Mouse (Mus musculus) ES-Bruce4 (cell line): ENCODE measurements around the gene Arl8b. TPM values are rescaled to one million over a fixed set of nuclear protein-coding genes. Genes with fewer than 3 reads are reported as not detected.

ENCODE experiments used
- H3K27ac ChIP-seq: 2 replicates; pipeline ENCODE4 v1.5.1; 2012; ENCODE audit warnings: low read length, inconsistent platforms; ENCODE audit not compliant: insufficient read depth
- H3K27me3 ChIP-seq: 2 replicates; pipeline ENCODE4 v1.6.1; 2012; ENCODE audit warnings: mild to moderate bottlenecking, low read length, inconsistent platforms; ENCODE audit not compliant: control insufficient read depth, poor library complexity, insufficient read depth, severe bottlenecking
- H3K36me3 ChIP-seq: 2 replicates; pipeline ENCODE4 v1.6.1; 2012; ENCODE audit warnings: inconsistent platforms, mild to moderate bottlenecking, low read length, moderate library complexity; ENCODE audit not compliant: control insufficient read depth, poor library complexity, insufficient read depth, severe bottlenecking
- H3K4me1 ChIP-seq: one replicate; pipeline ENCODE4 v1.8.1; 2011; ENCODE audit warnings: low read length; ENCODE audit not compliant: control insufficient read depth, insufficient read depth
- H3K4me3 ChIP-seq: 2 replicates; pipeline ENCODE4 v1.5.1; 2011; ENCODE audit warnings: low read depth, mild to moderate bottlenecking, low read length
- H3K9ac ChIP-seq: 2 replicates; pipeline ENCODE4 v1.6.1; 2012; ENCODE audit warnings: low read depth, mild to moderate bottlenecking, inconsistent platforms; ENCODE audit not compliant: poor library complexity, severe bottlenecking
- H3K9me3 ChIP-seq: replicated peaks from 2 replicates; pipeline ENCODE4 v1.6.1; 2012; ENCODE audit warnings: mild to moderate bottlenecking, low read length, inconsistent platforms; ENCODE audit not compliant: control insufficient read depth, poor library complexity, insufficient read depth, severe bottlenecking
- CTCF ChIP-seq: IDR thresholded peaks from one replicate; pipeline ENCODE4 v1.8.1; 2011; ENCODE audit warnings: low read depth, low read length
- EP300 ChIP-seq: IDR thresholded peaks from 2 replicates; pipeline ENCODE4 v1.6.1; 2011; ENCODE audit warnings: low read depth, low read length; ENCODE audit not compliant: insufficient read depth
- POLR2A ChIP-seq: IDR thresholded peaks from one replicate; pipeline ENCODE4 v1.8.1; 2011; ENCODE audit warnings: low read length; ENCODE audit not compliant: insufficient read depth
- polyA plus RNA-seq: library from polyadenylated mRNA; stranded (reverse); fragments of >200 nt; gene quantifications from 2 replicates; pipeline ENCODE4 v1.2.4, GENCODE M21; 2011; ENCODE audit warnings: low read depth; ENCODE audit not compliant: missing spikeins, insufficient read depth, insufficient read length

Gene Arl8b
- polyA plus RNA-seq = 82.9 and 83.7 TPM in 2 replicates

DNA sequence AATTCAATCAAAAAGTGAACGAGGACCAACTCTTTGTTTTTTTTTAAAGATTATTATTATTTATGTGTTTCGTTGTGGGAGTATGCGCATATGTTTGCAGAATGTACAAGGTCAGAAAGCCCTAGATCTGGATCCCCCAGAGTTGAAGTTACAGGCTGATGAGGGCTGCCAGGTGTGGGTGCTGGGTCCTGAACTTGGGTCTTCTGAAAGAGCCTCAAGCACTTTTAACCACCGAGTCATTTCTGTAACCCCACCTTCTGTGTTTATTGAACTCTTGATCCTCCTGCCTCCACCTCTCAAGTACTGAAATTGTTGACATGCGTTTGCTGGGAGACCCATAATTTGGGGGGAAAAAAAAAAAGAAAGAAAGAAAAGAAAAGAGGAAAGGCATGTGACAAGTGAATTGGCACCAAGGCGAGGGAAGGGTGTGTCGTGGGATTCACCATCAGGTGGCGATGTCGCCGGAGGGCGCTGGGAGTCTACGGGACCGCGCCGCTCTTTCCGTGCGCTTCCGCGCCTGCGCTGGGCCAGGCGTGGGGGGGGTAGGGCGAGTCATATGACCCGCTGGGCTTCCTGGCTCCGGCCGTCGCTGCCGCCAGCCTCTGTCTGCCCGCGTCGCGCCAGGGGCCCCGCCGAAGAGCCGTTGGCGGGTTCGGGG, at the start of gene Arl8b:
Gene Arl8b, plus strand, starts transcription at position 574 of the 658 bp plus-strand sequence.
- Histone ChIP-seq H3K4me3 (peak within 1 kb of the TSS; percentile 83), H3K36me3 (no peaks in the 10 kb centered on the region), H3K9me3 (no peaks in the 10 kb centered on the region), H3K4me1 (no peaks in the 10 kb centered on the region), H3K27me3 (no peaks in the 10 kb centered on the region), H3K9ac (peak within 1 kb of the TSS; percentile 80), H3K27ac (no peak within 1 kb of the TSS)
- peak; percentile 85 for TF ChIP-seq EP300
- peak; percentile 85 for TF ChIP-seq CTCF
- TF ChIP-seq POLR2A = peak; percentile 54

DNA sequence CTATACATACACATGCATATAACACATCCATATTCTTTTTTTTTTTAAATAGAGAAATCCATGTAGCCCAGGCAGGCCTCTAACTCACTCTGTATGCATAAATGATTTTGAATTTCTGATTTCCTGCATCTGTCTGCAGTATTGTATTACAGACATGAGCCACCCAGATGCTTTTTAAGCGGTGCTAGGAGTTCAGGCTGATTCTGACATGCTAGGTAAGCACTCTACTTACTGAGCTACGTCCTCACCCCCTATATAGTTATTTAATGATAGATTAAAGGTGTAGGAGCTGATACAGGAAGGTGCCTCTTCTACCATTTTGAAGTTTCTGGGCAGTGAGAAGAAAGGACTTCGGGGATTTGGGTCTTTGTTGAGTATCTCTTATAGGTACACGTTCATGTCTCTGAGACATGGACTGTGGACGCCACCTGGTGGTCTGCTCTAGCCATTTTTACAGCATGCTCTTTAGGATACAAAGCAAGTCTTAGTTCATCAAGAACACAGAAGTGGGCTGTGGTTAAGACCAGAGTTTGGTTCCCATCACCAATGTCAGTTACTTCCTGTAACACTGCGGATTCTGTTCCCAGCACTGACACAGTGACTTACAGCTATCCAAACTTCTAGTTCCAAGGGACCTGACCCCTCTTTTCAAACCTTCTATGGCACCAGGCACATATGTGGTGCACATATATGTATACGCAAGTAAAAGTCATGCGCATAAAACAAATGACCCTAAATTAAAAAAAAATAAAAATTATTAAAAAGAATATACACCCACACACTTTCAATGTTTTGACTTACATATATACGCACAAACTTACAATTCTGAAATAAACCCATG, 46.8 kb upstream of the Arl8b start:
- Histone ChIP-seq H3K4me3 (no peak overlapping the region), H3K9me3 (no peaks in the 10 kb centered on the region), H3K27ac (no peak overlapping the region), H3K9ac (no peak overlapping the region), H3K36me3 (no peaks in the 10 kb centered on the region), H3K4me1 (no peaks in the 10 kb centered on the region), H3K27me3 (no peaks in the 10 kb centered on the region)
- no peak for TF ChIP-seq EP300
- TF ChIP-seq CTCF = no peak
- TF ChIP-seq POLR2A = no peak

DNA sequence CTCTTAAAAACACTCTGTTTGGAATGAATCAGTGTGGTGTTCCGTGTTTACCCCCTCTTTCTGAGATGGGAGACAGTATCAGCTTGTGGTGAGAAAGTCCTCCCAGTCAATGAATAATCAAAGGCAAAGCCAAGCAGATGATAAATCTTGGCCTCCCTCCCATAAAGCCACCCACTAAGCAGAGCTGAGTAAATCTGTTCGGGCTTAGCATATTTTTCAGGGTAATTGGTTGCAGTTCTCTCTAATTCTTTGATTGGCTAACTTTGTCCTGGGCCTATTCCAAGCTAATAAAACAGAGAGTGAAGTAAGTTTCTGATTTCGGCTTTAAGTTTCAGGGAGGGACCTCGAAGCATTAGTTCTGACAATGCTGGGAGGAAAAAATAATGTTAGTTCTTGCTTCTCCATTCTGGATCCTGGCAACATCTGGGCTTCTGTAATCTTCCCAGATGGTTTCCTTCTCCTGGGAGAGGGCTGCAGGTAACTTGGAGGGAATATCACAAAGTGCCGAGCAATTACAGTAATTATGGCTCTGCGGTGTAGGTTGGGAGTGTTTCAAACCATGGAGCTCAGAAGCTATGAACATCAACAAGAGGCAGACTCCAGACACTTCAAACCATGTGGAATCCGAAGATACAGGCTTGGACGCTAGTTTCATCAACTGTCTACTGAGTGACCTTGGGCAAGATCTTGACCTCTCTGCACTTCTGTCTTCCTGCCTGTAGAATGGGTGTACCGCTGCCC, 44.3 kb upstream of the Arl8b start:
- Histone ChIP-seq H3K27me3 (no peaks in the 10 kb centered on the region), H3K9ac (no peak overlapping the region), H3K4me1 (no peaks in the 10 kb centered on the region), H3K9me3 (no peaks in the 10 kb centered on the region), H3K27ac (no peak overlapping the region), H3K36me3 (no peaks in the 10 kb centered on the region), H3K4me3 (no peak overlapping the region)
- TF ChIP-seq EP300 (no peak), POLR2A (no peak), CTCF (no peak)

GRCm38 (mm10) chr6:108740579-108740978, 42.3 kb upstream of the Arl8b start:
- Histone ChIP-seq H3K4me1 (no peaks in the 10 kb centered on the region), H3K27me3 (no peaks in the 10 kb centered on the region), H3K9ac (no peak overlapping the region), H3K4me3 (no peak overlapping the region), H3K27ac (no peak overlapping the region), H3K9me3 (no peaks in the 10 kb centered on the region), H3K36me3 (no peaks in the 10 kb centered on the region)
- TF ChIP-seq EP300 = no peak
- TF ChIP-seq CTCF = no peak
- TF ChIP-seq POLR2A = no peak

GRCm38 (mm10) chr6:108743730-108744129, 39.2 kb upstream of the Arl8b start:
- TF ChIP-seq POLR2A (no peak), CTCF (no peak), EP300 (no peak)
- H3K27me3 ChIP-seq = no peaks in the 10 kb centered on the region
- H3K27ac ChIP-seq = no peak overlapping the region
- H3K36me3 ChIP-seq = no peaks in the 10 kb centered on the region
- H3K9me3 ChIP-seq = no peaks in the 10 kb centered on the region
- no peak overlapping the region for H3K9ac ChIP-seq
- no peaks in the 10 kb centered on the region for H3K4me1 ChIP-seq
- no peak overlapping the region for H3K4me3 ChIP-seq
